Mouse (Mus musculus) heart, embryonic 11.5 days (tissue): ENCODE data around the gene Macrod1. TPM values are rescaled to one million over a fixed set of nuclear protein-coding genes. Genes with fewer than 3 reads are reported as not detected.

Experiments
- ATAC-seq: fragments of 200-750 bp; cut with Nextera tagmentation; replicated peaks from 2 replicates; pipeline ENCODE4 v1.8.0; 2017; ENCODE audit warnings: moderate library complexity; ENCODE audit not compliant: insufficient number of reproducible peaks, low FRiP score, low TSS enrichment
- H3K27ac ChIP-seq: fragments of 300-500 bp; sonication (generic); 2 replicates; pipeline ENCODE4 v1.5.1; 2014; ENCODE audit warnings: mild to moderate bottlenecking, low read depth, low read length
- H3K27me3 ChIP-seq: fragments of 300-500 bp; sonication (generic); 2 replicates; pipeline ENCODE4 v1.6.1; 2014; ENCODE audit warnings: mild to moderate bottlenecking, low read length, mixed read lengths; ENCODE audit not compliant: control insufficient read depth, insufficient read depth
- H3K36me3 ChIP-seq: fragments of 300-500 bp; sonication (generic); 2 replicates; pipeline ENCODE4 v1.6.1; 2014; ENCODE audit warnings: mild to moderate bottlenecking, low read length, moderate library complexity, mixed read lengths; ENCODE audit not compliant: control insufficient read depth, insufficient read depth
- H3K4me1 ChIP-seq: fragments of 300-500 bp; sonication (generic); 2 replicates; pipeline ENCODE4 v1.6.1; 2014; ENCODE audit warnings: low read length; ENCODE audit not compliant: control insufficient read depth, insufficient read depth
- H3K4me2 ChIP-seq: fragments of 300-500 bp; sonication (generic); 2 replicates; pipeline ENCODE4 v1.6.1; 2014; ENCODE audit warnings: mild to moderate bottlenecking, moderate library complexity
- H3K4me3 ChIP-seq: fragments of 300-500 bp; sonication (generic); 2 replicates; pipeline ENCODE4 v1.5.1; 2014; ENCODE audit warnings: low read depth, low read length
- H3K9ac ChIP-seq: fragments of 300-500 bp; sonication (generic); 2 replicates; pipeline ENCODE4 v1.6.1; 2014; ENCODE audit warnings: mild to moderate bottlenecking, low read depth, low read length, moderate library complexity
- H3K9me3 ChIP-seq: fragments of 300-500 bp; sonication (generic); replicated peaks from 2 replicates; pipeline ENCODE4 v1.6.1; 2016; ENCODE audit warnings: low read length; ENCODE audit not compliant: control insufficient read depth
- WGBS: fragments of 180-500 bp; shearing (Covaris S2); extraction: QIAGEN DNeasy Blood & Tissue Kit; methylation state at CpG from one replicate; pipeline ENCODE4 v1.1.7; 2014; ENCODE audit not compliant: insufficient replicate concordance; 5-methylcytosine and 5-hydroxymethylcytosine counted together
- polyA plus RNA-seq: library from polyadenylated mRNA; unstranded; fragments of >200 nt; fragmentation: Nextera tagmentation; extraction: Ambion mirVana; gene quantifications from 2 replicates; pipeline ENCODE4 v1.2.1, GENCODE M21; 2014

Macrod1 gene
- polyA plus RNA-seq, 1 experiment from 2014 or later: 13.3 TPM

GRCm38 (mm10) chr19:7172051-7172866 is 115.6 kb downstream of the Macrod1 start:
- Histone ChIP-seq H3K9ac (no peak overlapping the region), H3K4me2 (peak overlapping the region; percentile 33; the same call in 1 of the 2 replicates), H3K27me3 (peaks cover 18% of the 10 kb centered on the region), H3K36me3 (no peaks in the 10 kb centered on the region), H3K4me1 (peaks cover 24% of the 10 kb centered on the region), H3K9me3 (no peaks in the 10 kb centered on the region), H3K27ac (no peak overlapping the region; the same call in 1 of the 2 replicates), H3K4me3 (no peak overlapping the region)
- 8% methylated on average over 13 of the region's 13 CpGs for WGBS
- ATAC-seq: no peak; the same call in 1 of the 2 replicates

- 11% methylated on average over 11 of the region's 11 CpGs for WGBS
- Histone ChIP-seq H3K36me3 (no peaks in the 10 kb centered on the region), H3K9me3 (no peaks in the 10 kb centered on the region), H3K27me3 (peaks cover 21% of the 10 kb centered on the region), H3K27ac (no peak overlapping the region), H3K4me2 (no peak overlapping the region), H3K4me3 (no peak overlapping the region), H3K9ac (no peak overlapping the region), H3K4me1 (peaks cover 21% of the 10 kb centered on the region)
- ATAC-seq: no peak
Observed at GRCm38 (mm10) chr19:7176041-7176696, 119.6 kb downstream of the Macrod1 start.

GRCm38 (mm10) chr19:7177804-7178511 is 121.3 kb downstream of the Macrod1 start:
- no peak overlapping the region for H3K4me3 ChIP-seq
- peaks cover 37% of the 10 kb centered on the region for H3K27me3 ChIP-seq
- H3K9ac ChIP-seq: no peak overlapping the region
- WGBS: 48% methylated on average over 13 of the region's 13 CpGs
- H3K36me3 ChIP-seq: no peaks in the 10 kb centered on the region
- H3K4me2 ChIP-seq: no peak overlapping the region
- no peak overlapping the region for H3K27ac ChIP-seq
- H3K9me3 ChIP-seq: no peaks in the 10 kb centered on the region
- peaks cover 14% of the 10 kb centered on the region for H3K4me1 ChIP-seq
- ATAC-seq: no peak

- H3K4me3 ChIP-seq: no peak overlapping the region
- no peaks in the 10 kb centered on the region for H3K9me3 ChIP-seq
- H3K36me3 ChIP-seq: no peaks in the 10 kb centered on the region
- WGBS: 38% methylated on average over 3 of the region's 3 CpGs
- H3K27ac ChIP-seq: no peak overlapping the region
- no peak overlapping the region for H3K4me2 ChIP-seq
- H3K27me3 ChIP-seq: peaks cover 47% of the 10 kb centered on the region
- H3K4me1 ChIP-seq: peaks cover 14% of the 10 kb centered on the region
- ATAC-seq: no peak
- H3K9ac ChIP-seq: no peak overlapping the region
Observed at GRCm38 (mm10) chr19:7178841-7179452, 122.3 kb downstream of the Macrod1 start.

- no peak overlapping the region for H3K27ac ChIP-seq
- 71% methylated on average over 8 of the region's 8 CpGs for WGBS
- H3K27me3 ChIP-seq: peaks cover 61% of the 10 kb centered on the region
- no peaks in the 10 kb centered on the region for H3K9me3 ChIP-seq
- H3K4me1 ChIP-seq: peaks cover 14% of the 10 kb centered on the region
- no peaks in the 10 kb centered on the region for H3K36me3 ChIP-seq
- H3K4me3 ChIP-seq: no peak overlapping the region
- no peak overlapping the region for H3K4me2 ChIP-seq
- ATAC-seq: no peak
- H3K9ac ChIP-seq: no peak overlapping the region
Observed at GRCm38 (mm10) chr19:7180756-7181405, 124.3 kb downstream of the Macrod1 start.

- H3K4me2 ChIP-seq: no peak overlapping the region
- H3K9me3 ChIP-seq: no peaks in the 10 kb centered on the region
- H3K27ac ChIP-seq: no peak overlapping the region
- H3K27me3 ChIP-seq: peaks cover 65% of the 10 kb centered on the region
- H3K9ac ChIP-seq: no peak overlapping the region
- H3K4me1 ChIP-seq: peaks cover 14% of the 10 kb centered on the region
- no peak for ATAC-seq
- WGBS: 59% methylated on average over 7 of the region's 7 CpGs
- no peak overlapping the region for H3K4me3 ChIP-seq
- no peaks in the 10 kb centered on the region for H3K36me3 ChIP-seq
Observed at GRCm38 (mm10) chr19:7181496-7181895, 124.9 kb downstream of the Macrod1 start.

GRCm38 (mm10) chr19:7182273-7182949 is 125.8 kb downstream of the Macrod1 start:
- Histone ChIP-seq H3K4me2 (peak overlapping the region; percentile 51), H3K27me3 (peaks cover 71% of the 10 kb centered on the region), H3K36me3 (no peaks in the 10 kb centered on the region), H3K9me3 (no peaks in the 10 kb centered on the region), H3K4me3 (0 out of 2 replicates have a peak overlapping the region, but pooled peaks have one; percentile 5), H3K4me1 (peaks cover 14% of the 10 kb centered on the region), H3K9ac (no peak overlapping the region), H3K27ac (no peak overlapping the region)
- 4% methylated on average over 23 of the region's 23 CpGs for WGBS
- peak; percentile 39; the same call in 1 of the 2 replicates for ATAC-seq
